Mouse (Mus musculus) liver, embryonic 12.5 days (tissue): ENCODE data around the gene Ern1. TPM values are rescaled to one million over a fixed set of nuclear protein-coding genes. Genes with fewer than 3 reads are reported as not detected.

Source experiments
- ATAC-seq: fragments of 200-750 bp; cut with Nextera tagmentation; 2 replicates; pipeline ENCODE4 v1.8.0; 2017; ENCODE audit warnings: moderate number of reproducible peaks, mild to moderate bottlenecking, moderate library complexity
- H3K27ac ChIP-seq: fragments of 300-500 bp; sonication (generic); 2 replicates; pipeline ENCODE4 v1.5.1; 2016; ENCODE audit warnings: mild to moderate bottlenecking
- H3K27me3 ChIP-seq: fragments of 300-500 bp; sonication (generic); replicated peaks from 2 replicates; pipeline ENCODE4 v1.6.1; 2016; ENCODE audit warnings: mild to moderate bottlenecking, moderate library complexity
- H3K36me3 ChIP-seq: fragments of 300-500 bp; sonication (generic); 2 replicates; pipeline ENCODE4 v1.6.1; 2016; ENCODE audit warnings: mild to moderate bottlenecking, moderate library complexity
- H3K4me1 ChIP-seq: fragments of 300-500 bp; sonication (generic); 2 replicates; pipeline ENCODE4 v1.6.1; 2016
- H3K4me2 ChIP-seq: fragments of 300-500 bp; sonication (generic); 2 replicates; pipeline ENCODE4 v1.6.1; 2016; ENCODE audit warnings: mild to moderate bottlenecking, moderate library complexity
- H3K4me3 ChIP-seq: fragments of 300-500 bp; sonication (generic); 2 replicates; pipeline ENCODE4 v1.5.1; 2016; ENCODE audit warnings: mild to moderate bottlenecking, moderate library complexity
- H3K9ac ChIP-seq: fragments of 300-500 bp; sonication (generic); 2 replicates; pipeline ENCODE4 v1.6.1; 2016; ENCODE audit warnings: mild to moderate bottlenecking, moderate library complexity
- H3K9me3 ChIP-seq: fragments of 300-500 bp; sonication (generic); replicated peaks from 2 replicates; pipeline ENCODE4 v1.6.1; 2016; ENCODE audit warnings: mild to moderate bottlenecking, moderate library complexity
- whole genome bisulfite sequencing: fragments of 180-500 bp; shearing (Covaris S2); methylation state at CpG from one replicate; pipeline ENCODE4 v1.1.7; 2016; ENCODE audit not compliant: insufficient replicate concordance; 5-methylcytosine and 5-hydroxymethylcytosine counted together
- polyA plus RNA-seq: library from polyadenylated mRNA; unstranded; fragments of >200 nt; fragmentation: Nextera tagmentation; extraction: Ambion mirVana; gene quantifications from 2 replicates; pipeline ENCODE4 v1.2.1, GENCODE M21; 2016

Ern1 gene
- polyA plus RNA-seq, 1 experiment from 2014 or later: 6.8 TPM

DNA sequence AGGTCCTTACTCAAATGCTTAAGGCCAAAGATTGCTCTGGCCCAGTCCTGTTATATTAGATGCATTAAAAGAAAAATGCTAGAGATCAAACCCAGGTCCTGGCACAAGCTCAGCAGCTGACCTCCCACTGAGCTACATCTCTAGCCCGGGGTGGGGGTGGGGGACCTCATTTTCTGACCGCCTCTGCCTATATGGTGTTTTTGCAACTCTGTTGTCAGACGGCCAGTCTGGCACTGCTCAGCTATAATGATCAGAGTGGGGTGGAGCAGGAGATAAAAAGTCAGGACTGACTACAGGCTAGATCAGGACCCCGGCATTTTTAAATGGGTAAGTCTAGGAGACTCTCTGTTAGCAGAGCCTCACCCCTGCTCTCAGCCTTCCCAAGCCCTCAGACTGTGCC is 30.7 kb upstream of the Ern1 start:
- Histone ChIP-seq H3K27ac (no peak overlapping the region), H3K4me1 (peaks cover 41% of the 10 kb centered on the region), H3K9ac (no peak overlapping the region), H3K4me2 (no peak overlapping the region), H3K9me3 (no peaks in the 10 kb centered on the region), H3K27me3 (no peaks in the 10 kb centered on the region; the same call in 1 of the 2 replicates), H3K36me3 (peaks cover 30% of the 10 kb centered on the region), H3K4me3 (no peak overlapping the region)
- no peak for ATAC-seq
- WGBS: 61% methylated on average over 4 of the region's 4 CpGs

DNA sequence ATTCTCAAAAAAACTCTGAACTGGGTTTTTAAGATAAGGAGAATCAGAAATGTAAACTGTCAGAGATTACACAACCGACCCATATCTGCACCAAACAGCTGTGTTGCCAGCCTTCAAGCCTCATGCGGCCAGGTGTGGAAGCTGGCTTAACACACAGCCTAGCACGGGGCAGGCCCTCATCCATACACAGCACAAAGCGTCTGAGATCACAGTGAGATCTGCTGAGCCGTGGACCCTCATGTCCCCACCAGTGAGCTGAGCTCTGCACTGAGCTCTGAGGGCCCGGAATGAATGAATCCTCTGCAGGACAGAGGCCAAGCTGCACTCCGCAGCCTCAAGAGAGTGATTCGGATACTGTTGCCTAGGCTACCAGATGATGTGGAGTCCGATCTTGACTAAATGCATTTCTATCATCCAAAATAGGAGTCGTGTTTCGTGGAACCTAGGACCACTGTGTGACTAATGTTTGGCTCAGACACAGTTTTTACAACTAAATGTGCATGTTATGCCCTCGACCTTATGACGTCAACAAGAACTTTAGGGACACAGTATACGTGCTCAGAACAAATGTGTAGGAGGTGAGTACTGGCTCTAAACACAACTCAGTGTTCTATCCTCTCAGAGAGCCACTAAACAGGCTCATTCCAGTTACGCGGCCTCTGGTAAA is 27.6 kb upstream of the Ern1 start:
- ATAC-seq: peak; percentile 83
- Histone ChIP-seq H3K27me3 (no peaks in the 10 kb centered on the region; the same call in 1 of the 2 replicates), H3K4me2 (no peak overlapping the region), H3K4me1 (peaks cover 36% of the 10 kb centered on the region), H3K36me3 (peaks cover 47% of the 10 kb centered on the region), H3K9me3 (no peaks in the 10 kb centered on the region), H3K4me3 (no peak overlapping the region), H3K27ac (peak overlapping the region; percentile 49; the same call in 1 of the 2 replicates), H3K9ac (no peak overlapping the region)
- WGBS: 56% methylated on average over 16 of the region's 16 CpGs

DNA sequence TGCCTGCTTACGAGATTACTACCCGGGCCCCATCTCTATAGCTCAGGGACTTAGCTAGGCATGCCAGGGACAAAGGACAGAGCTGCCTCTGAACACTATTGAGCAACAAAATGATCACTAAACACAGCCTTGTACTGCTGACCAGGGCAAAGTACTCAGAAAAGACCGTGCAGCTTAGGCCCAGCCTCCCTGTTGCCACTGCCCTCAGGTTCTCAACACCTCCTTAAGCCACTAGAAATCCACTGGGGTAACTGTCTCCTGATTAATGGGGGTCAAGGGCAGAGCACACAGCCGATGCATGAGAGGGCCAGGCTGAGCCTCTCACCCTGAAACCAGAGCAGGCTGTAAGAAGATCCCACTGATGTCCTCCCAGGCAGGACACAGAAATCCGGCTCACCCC is 26.8 kb upstream of the Ern1 start:
- Histone ChIP-seq H3K4me1 (peaks cover 36% of the 10 kb centered on the region), H3K4me3 (no peak overlapping the region), H3K27ac (peak overlapping the region; percentile 49), H3K9ac (no peak overlapping the region), H3K9me3 (no peaks in the 10 kb centered on the region), H3K36me3 (peaks cover 51% of the 10 kb centered on the region), H3K27me3 (no peaks in the 10 kb centered on the region; the same call in 1 of the 2 replicates), H3K4me2 (no peak overlapping the region)
- 63% methylated on average over 5 of the region's 5 CpGs for WGBS
- peak; percentile 47; the same call in 1 of the 2 replicates for ATAC-seq

DNA sequence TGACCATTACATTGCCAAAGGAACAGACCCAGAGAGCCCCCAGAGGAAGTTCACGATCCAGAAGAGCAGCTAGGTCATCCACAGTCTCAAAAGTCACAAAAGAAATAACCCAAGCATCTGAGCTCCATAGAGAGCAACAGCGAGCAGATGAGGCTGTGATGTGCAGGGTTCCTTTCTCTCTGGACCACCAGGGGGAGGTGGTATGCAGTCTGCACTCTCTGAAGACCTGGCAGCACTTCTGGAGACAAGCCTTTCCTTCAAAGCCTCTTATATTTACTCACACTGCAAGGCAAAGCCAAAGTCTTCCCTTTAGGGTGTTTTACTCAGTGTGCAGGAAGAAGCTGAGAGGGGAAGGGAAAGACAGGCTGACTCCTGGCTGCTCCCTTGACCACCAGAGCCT is 25.5 kb upstream of the Ern1 start:
- H3K9ac ChIP-seq: no peak overlapping the region
- 57% methylated on average over 2 of the region's 2 CpGs for WGBS
- H3K9me3 ChIP-seq: peaks cover 3% of the 10 kb centered on the region; the same call in 1 of the 2 replicates
- no peak for ATAC-seq
- peaks cover 32% of the 10 kb centered on the region for H3K4me1 ChIP-seq
- no peak overlapping the region for H3K4me2 ChIP-seq
- H3K27ac ChIP-seq: no peak overlapping the region
- H3K4me3 ChIP-seq: no peak overlapping the region
- peaks cover 61% of the 10 kb centered on the region for H3K36me3 ChIP-seq
- H3K27me3 ChIP-seq: no peaks in the 10 kb centered on the region; the same call in 1 of the 2 replicates

DNA sequence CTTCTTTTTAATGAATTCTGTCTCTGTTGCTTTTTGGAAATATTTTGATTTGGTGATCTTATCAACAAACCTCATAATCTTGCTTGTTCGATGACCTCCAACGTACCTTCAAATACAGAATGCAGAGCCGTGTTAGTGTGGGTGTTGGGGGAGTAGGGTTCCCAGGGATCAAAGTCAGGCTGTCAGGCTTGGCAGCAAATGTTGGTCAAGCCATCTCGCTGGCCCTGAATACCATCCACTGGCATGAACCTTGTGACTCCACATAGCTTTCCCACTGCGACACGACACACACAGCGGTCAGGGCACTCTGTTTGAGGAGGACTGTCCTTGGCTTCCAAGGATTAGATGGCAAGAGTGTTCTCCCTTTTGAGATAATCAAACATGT is 24.3 kb upstream of the Ern1 start:
- peaks cover 29% of the 10 kb centered on the region for H3K4me1 ChIP-seq
- peaks cover 13% of the 10 kb centered on the region for H3K9me3 ChIP-seq
- peaks cover 65% of the 10 kb centered on the region for H3K36me3 ChIP-seq
- H3K4me2 ChIP-seq: no peak overlapping the region
- H3K27me3 ChIP-seq: no peaks in the 10 kb centered on the region; the same call in 1 of the 2 replicates
- H3K9ac ChIP-seq: no peak overlapping the region
- 88% methylated on average over 7 of the region's 7 CpGs for WGBS
- no peak overlapping the region for H3K4me3 ChIP-seq
- H3K27ac ChIP-seq: 0 out of 2 replicates have a peak overlapping the region, but pooled peaks have one; percentile 1
- ATAC-seq: no peak

DNA sequence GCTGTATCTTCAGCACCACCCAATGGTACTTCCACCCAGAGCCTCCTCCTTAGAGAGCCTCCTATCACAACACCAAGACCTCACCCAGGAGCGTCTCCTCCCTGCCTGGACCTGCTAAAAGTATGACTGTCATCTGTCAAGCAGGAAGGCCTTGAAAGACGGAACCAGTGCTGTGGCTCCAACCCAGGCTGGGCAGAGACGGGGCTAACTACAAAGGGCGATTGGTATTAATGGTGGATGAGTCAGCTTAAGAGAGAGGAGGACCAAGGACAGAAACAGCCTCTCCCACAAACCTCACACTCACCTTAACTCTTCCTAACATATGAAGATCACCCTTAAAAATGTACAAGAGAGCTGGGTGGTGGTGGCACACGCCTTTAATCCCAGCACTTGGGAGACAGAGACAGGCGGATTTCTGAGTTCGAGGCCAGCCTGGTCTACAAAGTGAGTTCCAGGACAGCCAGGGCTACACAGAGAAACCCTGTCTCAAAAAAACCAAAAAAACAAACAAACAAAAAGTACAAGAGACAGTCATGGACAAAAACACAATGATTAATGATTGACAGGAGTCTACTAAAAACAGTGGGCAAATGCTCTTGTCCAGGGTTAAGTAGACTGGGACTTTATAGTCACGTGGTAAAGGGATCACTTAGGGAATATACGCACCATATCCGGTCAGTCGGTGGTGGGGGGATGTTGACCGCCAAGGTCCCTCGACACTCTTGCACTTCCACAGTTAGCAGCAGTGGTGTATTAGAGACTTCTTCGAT is 23.8 kb upstream of the Ern1 start:
- 83% methylated on average over 14 of the region's 14 CpGs for WGBS
- ATAC-seq: no peak

DNA sequence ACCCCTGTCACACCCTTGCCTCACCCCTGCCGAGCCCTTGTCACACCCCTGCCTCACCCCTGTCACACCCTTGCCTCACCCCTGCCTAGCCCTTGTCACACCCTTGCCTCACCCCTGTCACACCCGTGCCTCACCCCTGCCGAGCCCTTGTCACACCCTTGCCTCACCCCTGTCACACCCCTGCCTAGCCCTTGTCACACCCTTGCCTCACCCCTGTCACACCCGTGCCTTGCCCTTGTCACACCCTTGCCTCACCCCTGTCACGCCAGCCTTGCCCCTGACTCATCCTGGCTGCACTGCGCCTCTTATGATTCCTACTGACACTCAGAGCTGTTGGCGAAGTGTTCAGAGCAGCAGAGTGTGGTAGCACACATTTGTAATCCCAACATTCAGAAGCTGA is 20.0 kb upstream of the Ern1 start:
- H3K4me1 ChIP-seq: peaks cover 8% of the 10 kb centered on the region
- H3K27me3 ChIP-seq: no peaks in the 10 kb centered on the region
- no peak overlapping the region for H3K4me2 ChIP-seq
- no peak for ATAC-seq
- 85% methylated on average over 7 of the region's 7 CpGs for WGBS
- H3K9me3 ChIP-seq: peaks cover 13% of the 10 kb centered on the region
- no peak overlapping the region for H3K9ac ChIP-seq
- peak overlapping the region; percentile 58 for H3K27ac ChIP-seq
- H3K36me3 ChIP-seq: peaks cover 66% of the 10 kb centered on the region
- H3K4me3 ChIP-seq: no peak overlapping the region

More for the DNA sequence above, 23.8 kb upstream of the Ern1 start:
- Histone ChIP-seq H3K36me3 (peaks cover 68% of the 10 kb centered on the region), H3K4me2 (no peak overlapping the region), H3K27ac (no peak overlapping the region), H3K4me3 (no peak overlapping the region), H3K4me1 (peaks cover 29% of the 10 kb centered on the region), H3K9ac (no peak overlapping the region), H3K9me3 (peaks cover 13% of the 10 kb centered on the region), H3K27me3 (no peaks in the 10 kb centered on the region; the same call in 1 of the 2 replicates)

DNA sequence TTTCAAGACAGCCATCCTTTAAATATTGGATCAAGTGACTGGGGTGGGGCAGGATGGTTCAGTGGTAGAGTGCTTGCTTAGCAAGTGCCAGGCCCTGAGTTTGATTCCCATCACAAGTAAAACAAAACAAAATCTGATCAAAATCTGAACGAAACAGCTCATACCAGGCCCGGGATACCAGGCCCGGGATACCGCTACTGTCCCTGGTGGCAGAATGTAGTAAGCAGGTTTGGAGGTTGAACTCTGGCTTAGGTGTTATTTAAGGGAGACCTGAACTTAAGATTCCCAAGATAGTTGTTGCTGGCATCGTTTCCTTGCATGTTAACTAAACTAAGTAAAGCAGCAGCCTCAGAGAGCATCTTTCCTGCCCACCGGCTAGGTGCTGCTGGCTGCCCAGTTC is 18.6 kb upstream of the Ern1 start:
- 83% methylated on average over 6 of the region's 6 CpGs for WGBS
- H3K36me3 ChIP-seq: peaks cover 52% of the 10 kb centered on the region

DNA sequence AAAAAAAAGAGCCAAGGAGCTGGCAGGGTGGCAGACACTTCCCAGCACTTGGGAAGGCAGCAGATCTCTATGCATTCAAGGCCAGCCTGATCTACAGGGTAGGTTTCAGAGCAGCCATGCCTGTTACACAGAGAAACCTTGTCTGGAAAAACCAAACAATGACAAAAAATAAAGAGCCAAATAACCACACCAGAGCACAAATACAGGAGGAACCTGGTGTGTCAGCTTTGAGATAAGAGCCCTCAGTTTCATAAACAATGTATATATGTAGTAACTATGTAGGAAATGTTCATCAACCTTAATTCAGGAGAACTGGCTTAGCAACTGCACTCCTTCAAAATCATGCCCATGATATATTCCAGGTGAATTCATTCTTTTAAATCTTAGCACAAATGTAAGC is 16.5 kb upstream of the Ern1 start:
- Histone ChIP-seq H3K4me3 (no peak overlapping the region), H3K9ac (no peak overlapping the region), H3K9me3 (peaks cover 13% of the 10 kb centered on the region), H3K27ac (no peak overlapping the region), H3K4me2 (no peak overlapping the region), H3K4me1 (peaks cover 27% of the 10 kb centered on the region), H3K36me3 (peaks cover 33% of the 10 kb centered on the region), H3K27me3 (no peaks in the 10 kb centered on the region)
- ATAC-seq: no peak

More for the DNA sequence above, 18.6 kb upstream of the Ern1 start:
- ATAC-seq: no peak
- Histone ChIP-seq H3K27ac (no peak overlapping the region), H3K9ac (no peak overlapping the region), H3K27me3 (no peaks in the 10 kb centered on the region), H3K4me1 (peaks cover 18% of the 10 kb centered on the region), H3K9me3 (peaks cover 13% of the 10 kb centered on the region), H3K4me2 (no peak overlapping the region), H3K4me3 (no peak overlapping the region)

DNA sequence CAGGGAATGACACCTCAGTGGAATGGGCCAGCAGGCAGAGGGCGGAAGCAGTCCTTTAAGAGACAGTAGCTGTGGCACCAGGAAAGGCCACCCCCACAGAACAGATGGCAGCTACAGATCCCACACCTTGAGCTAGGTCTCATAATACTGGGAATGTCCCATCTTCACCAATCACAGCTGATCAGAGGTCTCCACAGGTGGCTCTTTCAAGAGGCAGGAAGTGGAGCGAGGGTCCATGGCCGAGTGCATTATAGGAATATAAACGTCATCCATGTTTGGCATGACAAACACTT is 15.7 kb upstream of the Ern1 start:
- Histone ChIP-seq H3K9me3 (peaks cover 12% of the 10 kb centered on the region), H3K4me2 (no peak overlapping the region), H3K4me1 (peaks cover 33% of the 10 kb centered on the region), H3K27ac (peak overlapping the region; percentile 96), H3K4me3 (no peak overlapping the region), H3K27me3 (no peaks in the 10 kb centered on the region), H3K9ac (no peak overlapping the region), H3K36me3 (peaks cover 25% of the 10 kb centered on the region)
- 72% methylated on average over 4 of the region's 4 CpGs for WGBS
- no peak for ATAC-seq

DNA sequence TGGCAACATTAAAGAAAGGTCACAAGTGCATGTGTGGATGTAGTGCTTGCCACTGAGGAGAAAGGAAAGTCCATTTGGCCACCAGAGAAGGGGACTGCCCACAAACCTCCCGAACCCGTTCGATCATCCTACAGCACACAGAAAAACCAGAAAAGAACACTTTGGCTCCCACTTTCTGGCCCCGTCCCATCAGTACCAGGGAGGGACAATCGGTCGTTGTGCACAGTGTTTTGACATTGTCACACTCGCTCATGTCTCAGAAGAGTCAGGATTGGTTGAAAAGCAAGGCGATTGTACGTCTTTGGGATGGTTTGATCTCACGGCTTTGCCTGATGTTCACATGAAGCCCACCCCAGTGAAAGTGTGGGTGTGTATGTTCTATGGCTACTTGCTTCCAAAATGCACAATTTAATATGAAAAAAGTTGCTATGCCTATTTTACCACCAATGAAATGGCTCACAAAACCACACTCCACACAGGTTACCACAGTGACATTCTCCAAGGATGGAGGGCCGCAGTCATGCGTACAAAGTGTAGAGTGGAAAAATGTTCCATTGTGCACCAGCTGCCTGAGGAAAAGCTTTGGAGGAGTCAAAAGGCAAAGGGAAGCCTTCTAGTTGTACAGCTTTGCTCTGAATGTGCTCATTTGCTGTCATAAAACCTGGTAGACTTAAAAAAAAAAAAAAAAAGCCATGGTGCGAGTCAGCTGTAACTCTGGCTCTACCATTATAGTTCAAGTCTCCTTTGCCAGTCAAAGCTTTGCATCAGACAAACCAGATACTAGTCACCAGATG is 15.2 kb upstream of the Ern1 start:
- ATAC-seq: no peak
- H3K27ac ChIP-seq: peak overlapping the region; percentile 96
- peaks cover 20% of the 10 kb centered on the region for H3K36me3 ChIP-seq
- H3K27me3 ChIP-seq: no peaks in the 10 kb centered on the region
- H3K4me3 ChIP-seq: no peak overlapping the region
- WGBS: 45% methylated on average over 13 of the region's 13 CpGs
- H3K9me3 ChIP-seq: peaks cover 7% of the 10 kb centered on the region
- H3K4me1 ChIP-seq: peaks cover 33% of the 10 kb centered on the region
- no peak overlapping the region for H3K9ac ChIP-seq
- 0 out of 2 replicates have a peak overlapping the region, but pooled peaks have one; percentile 8 for H3K4me2 ChIP-seq

DNA sequence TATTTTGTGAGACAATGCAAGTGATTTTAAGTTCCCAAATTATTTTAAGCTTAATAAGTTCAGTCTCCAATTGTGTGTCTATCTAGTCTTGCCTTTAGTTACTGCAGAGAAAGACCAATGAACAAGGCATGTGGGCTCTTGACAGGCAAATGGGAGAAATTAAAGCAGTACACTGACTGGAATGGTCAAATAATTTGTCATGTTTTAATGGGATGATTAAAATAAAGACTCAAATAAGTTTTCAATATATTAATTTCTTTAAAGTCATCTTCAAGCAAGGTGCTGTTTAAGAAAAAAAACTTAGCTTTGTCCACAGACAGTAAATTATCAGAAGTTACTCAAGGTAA is 14.5 kb upstream of the Ern1 start:
- H3K9ac ChIP-seq: peak overlapping the region; percentile 95
- no peaks in the 10 kb centered on the region for H3K27me3 ChIP-seq
- peak overlapping the region; percentile 79 for H3K4me3 ChIP-seq
- H3K4me2 ChIP-seq: peak overlapping the region; percentile 94
- peaks cover 14% of the 10 kb centered on the region for H3K36me3 ChIP-seq
- no peak for ATAC-seq
- H3K27ac ChIP-seq: peak overlapping the region; percentile 96
- H3K9me3 ChIP-seq: no peaks in the 10 kb centered on the region; the same call in 1 of the 2 replicates
- peaks cover 33% of the 10 kb centered on the region for H3K4me1 ChIP-seq
